Mouse (Mus musculus): ENCODE results near the gene Rragd. TPM values are rescaled to one million over a fixed set of nuclear protein-coding genes. Genes with fewer than 3 reads are reported as not detected.

Rragd gene
- polyA plus RNA-seq, 1 experiment: not detected

- under 1% methylated on average over 74 of the region's 94 CpGs for WGBS
- no peak; the same call in 1 of the 2 replicates for TF ChIP-seq POLR2A (IDR thresholded peaks at IDR 0.05; ENCODE audit: insufficient read depth, low read depth, low read length)
- TF ChIP-seq CTCF (IDR thresholded peaks at IDR 0.05; ENCODE audit: insufficient read depth, low read depth, low read length): no peak
- peak overlapping the region; percentile 98 for H3K27ac ChIP-seq (ENCODE audit: insufficient read depth, low read depth, low read length)
- peaks cover 15% of the 10 kb centered on the region for H3K4me1 ChIP-seq (ENCODE audit: control insufficient read depth, insufficient read depth, low read length)
- peak overlapping the region; percentile 97 for H3K4me3 ChIP-seq (ENCODE audit: insufficient read depth, low read depth, low read length)
These were observed 629 bp downstream of the Rragd start for GRCm38 (mm10) chr4:32983176-32984155.

- Histone ChIP-seq H3K4me1 (ENCODE audit: control insufficient read depth, insufficient read depth, low read length) (peaks cover 16% of the 10 kb centered on the region), H3K27ac (ENCODE audit: insufficient read depth, low read depth, low read length) (peak overlapping the region; percentile 58), H3K4me3 (ENCODE audit: insufficient read depth, low read depth, low read length) (peak overlapping the region; percentile 41)
- WGBS: 2% methylated on average over 13 of the region's 13 CpGs
- TF ChIP-seq CTCF (IDR thresholded peaks at IDR 0.05; ENCODE audit: insufficient read depth, low read depth, low read length) (no peak), POLR2A (IDR thresholded peaks at IDR 0.05; ENCODE audit: insufficient read depth, low read depth, low read length) (no peak)
These were observed 1.4 kb downstream of the Rragd start for GRCm38 (mm10) chr4:32984242-32984641.

GRCm38 (mm10) chr4:32984801-32985675 lies 2.2 kb downstream of the Rragd start:
- WGBS: 14% methylated on average over 13 of the region's 13 CpGs
- H3K27ac ChIP-seq (ENCODE audit: insufficient read depth, low read depth, low read length): peak overlapping the region; percentile 58

GRCm38 (mm10) chr4:32985684-32986083 lies 2.8 kb downstream of the Rragd start:
- WGBS: 25% methylated on average over 3 of the region's 3 CpGs
- Histone ChIP-seq H3K4me3 (ENCODE audit: insufficient read depth, low read depth, low read length) (no peak overlapping the region), H3K27ac (ENCODE audit: insufficient read depth, low read depth, low read length) (0 out of 2 replicates have a peak overlapping the region, but pooled peaks have one; percentile 35), H3K4me1 (ENCODE audit: control insufficient read depth, insufficient read depth, low read length) (peaks cover 19% of the 10 kb centered on the region)
- TF ChIP-seq CTCF (IDR thresholded peaks at IDR 0.05; ENCODE audit: insufficient read depth, low read depth, low read length) (no peak), POLR2A (IDR thresholded peaks at IDR 0.05; ENCODE audit: insufficient read depth, low read depth, low read length) (no peak)

More at GRCm38 (mm10) chr4:32984801-32985675, 2.2 kb downstream of the Rragd start:
- H3K4me3 ChIP-seq (ENCODE audit: insufficient read depth, low read depth, low read length): peak overlapping the region; percentile 41
- H3K4me1 ChIP-seq (ENCODE audit: control insufficient read depth, insufficient read depth, low read length): peaks cover 19% of the 10 kb centered on the region
- TF ChIP-seq POLR2A (IDR thresholded peaks at IDR 0.05; ENCODE audit: insufficient read depth, low read depth, low read length): no peak
- no peak for TF ChIP-seq CTCF (IDR thresholded peaks at IDR 0.05; ENCODE audit: insufficient read depth, low read depth, low read length)

- Histone ChIP-seq H3K4me3 (ENCODE audit: insufficient read depth, low read depth, low read length) (no peak overlapping the region), H3K27ac (ENCODE audit: insufficient read depth, low read depth, low read length) (no peak overlapping the region), H3K4me1 (ENCODE audit: control insufficient read depth, insufficient read depth, low read length) (peaks cover 16% of the 10 kb centered on the region)
- WGBS: 65% methylated on average over 3 of the region's 3 CpGs
- TF ChIP-seq POLR2A (IDR thresholded peaks at IDR 0.05; ENCODE audit: insufficient read depth, low read depth, low read length): no peak
- TF ChIP-seq CTCF (IDR thresholded peaks at IDR 0.05; ENCODE audit: insufficient read depth, low read depth, low read length): no peak
These were observed 4.2 kb downstream of the Rragd start for GRCm38 (mm10) chr4:32987006-32987405.

- no peak overlapping the region for H3K27ac ChIP-seq (ENCODE audit: insufficient read depth, low read depth, low read length)
- peaks cover 14% of the 10 kb centered on the region; the same call in 1 of the 2 replicates for H3K4me1 ChIP-seq (ENCODE audit: control insufficient read depth, insufficient read depth, low read length)
- no peak overlapping the region for H3K4me3 ChIP-seq (ENCODE audit: insufficient read depth, low read depth, low read length)
- WGBS: 67% methylated on average over 2 of the region's 2 CpGs
- TF ChIP-seq POLR2A (IDR thresholded peaks at IDR 0.05; ENCODE audit: insufficient read depth, low read depth, low read length) (no peak), CTCF (IDR thresholded peaks at IDR 0.05; ENCODE audit: insufficient read depth, low read depth, low read length) (no peak)
These were observed 6.5 kb downstream of the Rragd start for GRCm38 (mm10) chr4:32989346-32989745.

GRCm38 (mm10) chr4:32994168-32994567 lies 11.3 kb downstream of the Rragd start:
- H3K27ac ChIP-seq (ENCODE audit: insufficient read depth, low read depth, low read length): no peak overlapping the region
- 77% methylated on average over 3 of the region's 3 CpGs for WGBS
- H3K4me1 ChIP-seq (ENCODE audit: control insufficient read depth, insufficient read depth, low read length): peaks cover 17% of the 10 kb centered on the region
- TF ChIP-seq POLR2A (IDR thresholded peaks at IDR 0.05; ENCODE audit: insufficient read depth, low read depth, low read length): no peak
- no peak for TF ChIP-seq CTCF (IDR thresholded peaks at IDR 0.05; ENCODE audit: insufficient read depth, low read depth, low read length)
- H3K4me3 ChIP-seq (ENCODE audit: insufficient read depth, low read depth, low read length): no peak overlapping the region

- Histone ChIP-seq H3K27ac (ENCODE audit: insufficient read depth, low read depth, low read length) (no peak overlapping the region), H3K4me1 (ENCODE audit: control insufficient read depth, insufficient read depth, low read length) (peaks cover 13% of the 10 kb centered on the region), H3K4me3 (ENCODE audit: insufficient read depth, low read depth, low read length) (no peak overlapping the region)
- TF ChIP-seq CTCF (IDR thresholded peaks at IDR 0.05; ENCODE audit: insufficient read depth, low read depth, low read length) (no peak), POLR2A (IDR thresholded peaks at IDR 0.05; ENCODE audit: insufficient read depth, low read depth, low read length) (no peak)
- 92% methylated on average over 5 of the region's 5 CpGs for WGBS
These were observed 13.2 kb downstream of the Rragd start for GRCm38 (mm10) chr4:32996083-32996482.

Measured in olfactory bulb, adult 2 months (tissue).